ENCODE assay signal across 7 mouse cellular contexts in genomic region chr16:8769065-8769464, GRCm38 (mm10). TPM values are rescaled to one million over a fixed set of nuclear protein-coding genes. Genes with fewer than 3 reads are reported as not detected.
DNase-seq lines count a peak whose midpoint lies in the region; ATAC-seq lines count a peak whose summit lies in the region.

No protein-coding gene starts in this region.

- H3K36me3 ChIP-seq in midbrain, embryonic 11.5 days (ENCODE audit: control insufficient read depth, insufficient read depth, low read length): no peaks in the 10 kb centered on the region

- no peak overlapping the region for H3K4me3 ChIP-seq in midbrain, embryonic 11.5 days (ENCODE audit: low read depth, low read length)

- no peak overlapping the region for H3K27ac ChIP-seq in midbrain, embryonic 11.5 days (ENCODE audit: low read depth, low read length)

- peak; percentile 94 for ATAC-seq in inflammation-experienced regulatory T-cells, adult 6 months
- ATAC-seq in midbrain, embryonic 11.5 days (ENCODE audit: low FRiP score): peak; percentile 74

- H3K9me3 ChIP-seq in midbrain, embryonic 11.5 days (ENCODE audit: control insufficient read depth, low read length): no peaks in the 10 kb centered on the region

- H3K4me1 ChIP-seq in midbrain, embryonic 11.5 days (ENCODE audit: control insufficient read depth, insufficient read depth, low read length): no peaks in the 10 kb centered on the region

- WGBS in midbrain, embryonic 11.5 days: 12% methylated on average over 10 of the region's 10 CpGs

- no peak overlapping the region for H3K9ac ChIP-seq in midbrain, embryonic 11.5 days (ENCODE audit: low read length)

- DNase-seq in adrenal gland, adult (ENCODE audit: inconsistent age in 2 of 2, low spot score in 1 of 2): peak; percentile 68 to 87
- DNase-seq in embryo, embryonic 10 days (ENCODE audit: low spot score): peak; percentile 85
- DNase-seq in gastrocnemius, postnatal 25 days: peak; percentile 66
- peak; percentile 75 for DNase-seq in left cerebral cortex, postnatal 4 days
- DNase-seq in midbrain, embryonic 11.5 days (ENCODE audit: low spot score, missing footprints): peak; percentile 92
- DNase-seq in skeletal muscle tissue, adult 2 months (ENCODE audit: low read depth, low spot score): peak; percentile 91

- intact Hi-C loops in left cerebral cortex, postnatal 4 days (cut with DNase I): no loop called here

- no peak overlapping the region for H3K4me2 ChIP-seq in midbrain, embryonic 11.5 days

- H3K27me3 ChIP-seq in midbrain, embryonic 11.5 days (ENCODE audit: control insufficient read depth, insufficient read depth, low read length): no peaks in the 10 kb centered on the region

RNA-seq across cellular contexts. Expression of gene Usp7, which starts 23.0 kb away (rescaled TPM):
- total RNA-seq in gastrocnemius, postnatal 25 days (2021): 10 to 100 TPM; 49.3 to 49.4 TPM
- 10 to 100 TPM; 27.3 to 48.2 (median 47.7) TPM for polyA plus RNA-seq in inflammation-experienced regulatory T-cells, adult 6 months (2017; shearing (Covaris generic))
- total RNA-seq in left cerebral cortex, postnatal 4 days (2021): 100 to 1,000 TPM; 184 to 190 TPM
- polyA plus RNA-seq in midbrain, embryonic 11.5 days (2014; fragmentation: Nextera tagmentation; extraction: Ambion mirVana): 35.7 and 41.0 TPM in 2 replicates
